Mouse (Mus musculus) CH12F3 (cell line): ENCODE results near the gene Dst.

Source experiments
- in situ Hi-C: fragments of 300-500 bp; cut with MboI; formaldehyde crosslinking; loops from 2 replicates; pipeline ENCODE4 v1.14.3; 2020; ENCODE audit warnings: low sequenced_read_pairs

The Dst gene

GRCm38 (mm10) chr1:34090700-34091099 is 182.7 kb downstream of the Dst start:
- in situ Hi-C loops, result no loop called here

DNA sequence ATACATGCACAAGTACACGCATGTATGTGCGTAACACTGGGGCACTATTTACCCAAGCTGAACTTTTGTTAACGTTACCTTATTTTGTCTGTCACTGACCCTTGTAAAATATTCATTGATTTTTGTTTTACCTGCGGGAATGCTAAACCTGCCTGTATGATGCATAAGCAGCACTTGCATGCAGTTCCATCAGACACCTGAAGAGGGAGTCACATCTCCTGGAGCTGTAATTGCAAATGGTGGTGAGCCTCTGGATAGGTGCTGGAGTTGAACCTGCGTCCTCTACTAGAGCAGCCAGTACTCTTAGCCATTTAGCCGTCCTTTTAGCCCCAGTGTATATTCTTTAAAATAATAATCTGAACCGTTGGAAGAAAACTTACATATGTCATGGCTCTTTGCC is 185.6 kb downstream of the Dst start:
- in situ Hi-C loops, result no loop called here

DNA sequence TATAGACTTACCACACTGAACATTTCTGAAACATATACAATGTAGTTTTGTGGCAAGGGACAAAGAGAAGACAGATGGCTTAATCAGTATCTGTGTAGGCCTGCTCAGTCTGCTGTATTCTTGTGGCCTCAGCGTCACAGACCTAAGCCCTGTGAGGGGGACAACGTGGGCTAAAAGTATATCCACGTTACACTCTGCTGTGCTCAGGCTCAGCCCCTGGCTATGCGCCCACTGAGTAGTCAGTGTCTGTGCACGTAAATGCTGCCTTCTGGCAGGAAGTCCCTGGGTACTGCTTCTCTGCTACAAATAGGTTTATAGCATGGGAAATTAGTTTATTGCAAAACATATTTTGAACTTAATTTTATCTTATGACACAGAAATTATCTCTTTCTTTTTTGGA is 186.3 kb downstream of the Dst start:
- in situ Hi-C loops, result no loop called here

DNA sequence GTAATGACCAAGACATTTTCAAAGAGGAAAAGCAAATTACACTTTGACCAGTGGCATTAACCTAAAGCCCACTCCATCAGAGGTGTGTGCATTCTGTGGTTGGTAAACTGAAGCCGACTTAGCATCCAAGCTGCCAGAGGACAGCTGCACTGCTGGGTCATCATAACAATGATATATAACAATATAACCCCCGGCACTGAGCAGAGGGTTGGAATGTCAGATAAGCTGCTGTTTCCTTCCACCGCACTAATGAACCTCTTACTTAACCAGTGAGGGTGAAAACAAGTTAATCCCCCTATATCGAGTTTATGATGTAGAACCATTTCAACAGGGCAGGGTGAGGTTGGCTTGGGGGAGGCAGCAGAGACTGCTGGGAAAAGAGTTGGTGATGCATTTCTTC is 187.1 kb downstream of the Dst start:
- in situ Hi-C loops, result no loop called here

GRCm38 (mm10) chr1:34096923-34097322 is 188.9 kb downstream of the Dst start:
- in situ Hi-C loops, result no loop called here

DNA sequence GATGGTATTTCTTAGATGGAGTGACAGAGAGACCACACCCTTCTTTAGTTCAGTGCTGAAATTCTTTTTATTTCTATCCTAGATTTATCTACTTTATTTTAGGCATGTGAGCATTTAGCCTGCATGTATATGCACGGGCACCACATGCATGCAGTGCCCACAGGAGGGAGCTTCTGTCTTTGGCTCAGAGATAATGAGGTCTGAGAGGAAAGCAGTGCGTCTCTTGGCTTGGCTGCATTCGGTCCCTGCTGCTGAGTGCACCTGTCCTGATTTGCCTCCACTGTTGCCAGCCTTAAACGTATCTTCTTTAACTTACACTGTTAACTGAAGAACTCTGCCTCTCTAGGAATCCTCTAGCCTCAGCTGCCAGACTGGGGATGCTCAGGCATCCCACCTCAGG is 189.6 kb downstream of the Dst start:
- in situ Hi-C loops, result no loop called here

DNA sequence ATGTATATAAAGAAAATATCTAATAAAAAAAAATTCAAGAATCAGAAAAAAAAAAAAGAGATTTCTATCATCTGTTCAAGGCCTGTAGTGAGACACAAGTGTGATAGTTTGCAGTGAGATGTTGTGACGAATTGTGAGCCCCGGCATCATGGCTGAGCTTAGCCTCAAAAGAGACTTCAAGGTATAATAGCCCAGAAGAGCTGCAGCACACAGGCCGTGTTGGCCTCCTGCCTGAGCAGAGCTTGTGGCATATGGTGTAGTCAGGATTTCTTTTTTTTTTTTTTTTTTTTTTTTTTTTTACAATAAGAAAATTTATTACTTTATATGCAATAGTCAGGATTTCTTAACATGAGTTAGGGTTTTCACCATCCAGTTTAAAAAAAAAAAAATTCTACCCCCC is 191.4 kb downstream of the Dst start:
- in situ Hi-C loops, result no loop called here

- in situ Hi-C loops, result no loop called here
Observed at GRCm38 (mm10) chr1:34100385-34100784, 192.4 kb downstream of the Dst start.

DNA sequence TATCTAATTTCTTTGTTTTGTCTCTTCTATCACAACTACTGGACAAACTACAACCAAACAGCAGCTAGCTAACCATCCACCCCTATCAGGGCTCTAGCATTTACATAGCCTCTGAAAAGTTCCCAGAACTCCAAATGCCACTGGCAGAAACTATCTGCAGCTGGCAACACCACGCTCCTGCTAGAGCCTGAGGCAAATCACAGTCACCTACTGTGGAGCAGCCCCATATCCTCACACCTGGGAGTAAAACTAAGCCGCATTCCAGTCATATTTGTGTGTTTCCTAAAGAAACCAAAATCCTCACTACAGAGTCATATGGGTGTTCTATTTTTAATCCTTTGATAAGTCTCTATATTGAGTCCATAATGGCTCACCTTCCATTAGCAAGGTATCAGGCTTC is 194.6 kb downstream of the Dst start:
- in situ Hi-C loops, result no loop called here

- in situ Hi-C loops, result no loop called here
Observed at GRCm38 (mm10) chr1:34103176-34103575, 195.2 kb downstream of the Dst start.

GRCm38 (mm10) chr1:34103713-34104172 is 195.7 kb downstream of the Dst start:
- in situ Hi-C loops, result no loop called here

DNA sequence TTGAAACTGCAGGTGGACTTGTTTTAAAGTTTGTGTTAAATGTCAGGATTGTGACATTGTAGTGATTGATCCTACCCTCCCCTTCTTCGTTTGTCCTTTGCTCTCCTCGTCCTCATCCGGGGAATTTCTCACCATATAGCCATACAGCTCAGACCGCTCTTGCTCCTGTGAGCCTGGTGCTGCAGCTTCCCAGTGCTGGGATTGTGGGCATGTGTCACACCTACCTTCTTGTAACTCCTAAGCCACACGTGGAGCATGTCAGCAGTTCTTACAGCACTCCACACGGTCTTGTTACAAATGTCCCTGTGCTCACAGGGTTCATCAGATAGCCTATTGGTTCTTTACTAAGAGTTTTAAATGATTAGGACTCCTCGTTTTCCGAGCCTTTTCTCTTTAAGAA is 196.8 kb downstream of the Dst start:
- in situ Hi-C loops, result no loop called here

DNA sequence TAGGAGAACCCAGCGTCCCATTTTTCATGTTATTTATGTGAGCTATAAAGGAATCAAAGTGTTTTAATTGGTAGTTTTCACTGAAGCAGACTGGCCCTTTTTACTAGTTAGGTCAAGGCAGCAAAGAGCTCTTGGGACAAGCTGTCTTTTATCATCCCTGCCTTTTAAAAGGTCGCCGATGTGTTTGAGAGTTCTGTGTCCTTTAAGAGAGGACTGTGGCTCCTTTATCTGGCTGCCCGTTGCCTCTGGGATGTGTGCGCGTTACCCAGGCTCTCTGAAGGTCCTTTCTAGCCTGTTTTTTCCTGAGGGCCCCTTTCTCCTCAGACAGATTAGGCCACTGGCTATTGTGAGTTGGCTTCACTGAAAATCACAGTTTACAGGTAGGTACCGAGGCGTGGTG is 198.6 kb downstream of the Dst start:
- in situ Hi-C loops, result no loop called here

DNA sequence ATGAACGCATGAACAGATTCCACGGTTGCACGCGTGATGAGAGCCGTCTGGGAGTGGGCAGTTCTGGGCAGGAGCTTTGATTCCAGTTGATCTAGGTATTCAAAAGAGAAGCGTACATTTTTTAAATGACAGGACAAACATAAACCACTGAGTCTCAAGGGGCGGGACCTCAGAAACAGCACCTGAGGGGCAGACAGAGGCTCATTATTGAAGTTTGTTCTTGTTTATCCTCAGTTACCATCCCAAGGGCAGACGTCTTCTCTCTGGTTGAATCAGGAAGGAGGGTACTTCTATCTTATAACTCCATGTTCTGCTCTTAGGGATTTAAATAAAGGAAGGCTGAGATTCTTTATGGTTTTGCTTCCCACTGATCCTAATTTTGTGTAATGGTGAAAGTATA is 199.1 kb downstream of the Dst start:
- in situ Hi-C loops, result no loop called here

GRCm38 (mm10) chr1:34109599-34110210 is 201.7 kb downstream of the Dst start:
- in situ Hi-C loops, result no loop called here

DNA sequence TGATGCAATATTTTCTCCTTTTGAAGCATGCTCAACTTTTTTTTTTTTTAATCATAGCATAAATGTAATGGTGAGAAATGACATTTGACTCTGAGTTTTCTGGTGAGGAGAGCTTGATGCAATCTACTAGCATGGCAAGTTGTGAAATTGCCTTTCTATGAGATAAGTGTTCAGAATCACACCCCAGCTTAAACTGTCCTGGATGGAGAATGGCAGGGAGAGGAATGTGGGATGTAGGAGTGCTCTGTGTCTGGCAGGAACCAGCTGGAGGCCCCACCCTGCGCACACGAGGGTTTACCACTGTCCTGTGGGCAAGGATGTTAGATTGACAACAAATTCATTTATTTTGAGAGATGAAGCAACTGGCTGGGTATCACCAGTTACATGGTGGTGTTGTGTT is 202.8 kb downstream of the Dst start:
- in situ Hi-C loops, result no loop called here

DNA sequence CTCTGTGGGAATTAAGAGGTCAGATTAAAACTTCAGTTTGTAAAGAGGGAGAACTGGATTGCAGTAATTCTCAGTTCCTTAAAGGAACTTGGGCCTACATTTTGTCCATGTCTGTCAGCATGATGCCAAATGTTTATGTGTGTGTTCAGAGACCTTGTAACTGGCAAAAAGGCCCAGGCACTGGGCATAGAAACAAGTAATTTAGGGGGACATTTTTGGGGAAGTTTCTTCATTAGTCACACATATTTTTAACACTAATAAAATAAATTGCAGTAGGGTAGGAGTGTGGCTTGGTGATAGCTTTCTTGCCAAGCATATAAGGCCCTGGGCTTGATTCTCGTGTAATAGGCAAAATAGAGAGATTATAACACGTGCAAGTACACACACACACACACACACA is 203.9 kb downstream of the Dst start:
- in situ Hi-C loops, result no loop called here

- in situ Hi-C loops, result no loop called here
Observed at GRCm38 (mm10) chr1:34116444-34116843, 208.4 kb downstream of the Dst start.

GRCm38 (mm10) chr1:34117056-34117455 is 209.0 kb downstream of the Dst start:
- in situ Hi-C loops, result no loop called here

DNA sequence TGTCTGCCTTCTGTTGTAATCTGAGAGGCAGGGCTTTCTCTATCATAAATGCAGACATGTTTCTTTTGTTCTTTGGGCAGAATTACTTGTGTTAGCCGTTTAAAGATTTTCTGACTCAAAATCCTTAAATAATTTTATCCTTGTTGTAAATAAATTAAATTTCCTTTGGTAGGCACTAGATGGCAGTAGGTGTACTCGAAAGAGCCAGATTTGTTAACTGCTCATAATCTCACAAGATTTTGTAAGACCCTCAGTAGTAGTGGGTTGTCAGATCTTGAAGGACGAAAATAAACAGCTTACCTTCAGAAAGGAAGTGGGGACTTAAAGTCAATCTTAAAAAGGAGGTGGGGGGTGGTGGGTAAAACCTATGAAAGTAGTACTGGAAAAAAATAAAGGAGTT is 209.7 kb downstream of the Dst start:
- in situ Hi-C loops, result no loop called here

DNA sequence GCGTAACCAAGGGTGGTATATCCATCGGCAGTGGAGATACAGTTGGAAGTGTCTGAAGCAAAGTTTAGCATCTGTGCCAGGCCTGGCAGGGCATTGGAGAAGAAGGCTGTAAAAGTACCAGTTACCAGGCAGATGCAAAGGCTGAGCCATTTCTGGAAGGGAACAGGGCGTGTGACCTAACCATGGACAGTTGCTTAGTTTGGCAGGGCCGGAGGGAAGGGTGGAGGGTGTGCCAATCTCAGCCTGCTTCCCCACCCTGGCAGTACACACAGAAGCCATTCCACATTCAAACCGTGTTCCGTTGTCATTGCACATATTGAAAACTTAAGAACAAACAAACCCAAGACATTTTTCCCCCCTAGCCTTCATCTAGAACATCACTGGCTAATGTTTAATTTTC is 212.0 kb downstream of the Dst start:
- in situ Hi-C loops, result no loop called here

- in situ Hi-C loops, result no loop called here
Observed at GRCm38 (mm10) chr1:34120602-34121001, 212.6 kb downstream of the Dst start.
